Mouse (Mus musculus) brain, embryonic 14.5 days (tissue): ENCODE results near the gene Ceacam18.

ENCODE experiments used
- CTCF ChIP-seq: fragments of 200-500 bp; IDR thresholded peaks from 2 replicates; pipeline ENCODE4 v1.5.1; 2012; ENCODE audit warnings: inconsistent platforms, mild to moderate bottlenecking, moderate library complexity, borderline replicate concordance; ENCODE audit not compliant: insufficient read depth, insufficient read length; ENCODE audit errors: extremely low read depth
- POLR2A ChIP-seq: fragments of 200-500 bp; IDR thresholded peaks from 2 replicates; pipeline ENCODE4 v1.6.1; 2012; ENCODE audit warnings: mild to moderate bottlenecking, inconsistent platforms, borderline replicate concordance; ENCODE audit not compliant: poor library complexity, insufficient read depth, insufficient read length, severe bottlenecking; ENCODE audit errors: extremely low read depth

DNA sequence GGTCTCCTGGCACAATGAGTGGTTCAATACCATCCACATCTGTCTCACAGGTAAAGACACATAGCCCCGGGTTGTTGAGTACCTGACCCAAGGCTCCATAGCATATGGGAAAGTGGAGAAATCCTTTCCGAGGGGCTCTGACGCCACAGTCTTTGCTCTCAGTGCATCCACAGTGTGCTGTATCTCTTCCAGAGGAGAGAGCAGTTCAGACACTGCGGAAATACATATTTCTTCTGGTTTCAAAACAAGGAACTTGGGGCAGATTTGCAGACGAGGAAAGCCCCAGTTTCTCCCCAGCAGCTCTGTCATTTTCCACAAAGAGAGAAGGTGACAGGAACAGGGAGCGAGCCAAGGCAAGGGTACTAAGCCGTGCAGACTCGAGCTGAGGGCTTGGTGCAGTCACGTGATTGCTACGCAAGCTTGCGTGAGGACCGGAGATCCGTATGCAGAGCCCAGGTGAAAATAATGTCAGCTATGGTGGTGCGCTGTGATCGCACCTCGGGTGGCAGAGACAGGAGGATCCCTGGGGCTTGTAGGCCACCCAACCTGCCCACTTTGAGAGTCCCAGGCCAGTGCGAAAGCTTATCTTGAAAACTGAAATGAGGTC is 8.6 kb downstream of the Ceacam18 start:
- TF ChIP-seq POLR2A = no peak
- TF ChIP-seq CTCF = no peak
